Mouse (Mus musculus) embryonic facial prominence, embryonic 11.5 days (tissue): ENCODE results near the gene Zbtb11. TPM values are rescaled to one million over a fixed set of nuclear protein-coding genes. Genes with fewer than 3 reads are reported as not detected.
"Not testable (repeated sequence)": the region's sequence is repeated elsewhere in the genome, so short reads cannot be mapped to it uniquely, and the experiment has no call there.

Source experiments
- ATAC-seq: fragments of 200-750 bp; cut with Nextera tagmentation; replicated peaks from 2 replicates; pipeline ENCODE4 v1.8.0; 2017; ENCODE audit warnings: low read depth; ENCODE audit not compliant: insufficient number of reproducible peaks, low FRiP score, low TSS enrichment
- DNase-seq: peaks from one replicate; pipeline ENCODE4 v3.0.0-alpha.2; 2015; ENCODE audit warnings: low spot score
- H3K27ac ChIP-seq: fragments of 300-500 bp; sonication (generic); replicated peaks from 2 replicates; pipeline ENCODE4 v1.5.1; 2014; ENCODE audit warnings: mild to moderate bottlenecking, low read depth, low read length, control low read depth
- H3K27me3 ChIP-seq: fragments of 300-500 bp; sonication (generic); 2 replicates; pipeline ENCODE4 v1.6.1; 2014; ENCODE audit warnings: mild to moderate bottlenecking, low read length, moderate library complexity, mixed read lengths; ENCODE audit not compliant: control insufficient read depth, insufficient read depth
- H3K36me3 ChIP-seq: fragments of 300-500 bp; sonication (generic); replicated peaks from 2 replicates; pipeline ENCODE4 v1.6.1; 2014; ENCODE audit warnings: low read depth, mild to moderate bottlenecking, low read length, moderate library complexity, mixed read lengths; ENCODE audit not compliant: control insufficient read depth, insufficient read depth
- H3K4me1 ChIP-seq: fragments of 300-500 bp; sonication (generic); 2 replicates; pipeline ENCODE4 v1.6.1; 2014; ENCODE audit warnings: low read length, mixed read lengths; ENCODE audit not compliant: control insufficient read depth, insufficient read depth
- H3K4me2 ChIP-seq: fragments of 300-500 bp; sonication (generic); 2 replicates; pipeline ENCODE4 v1.6.1; 2014; ENCODE audit warnings: low read depth, mild to moderate bottlenecking, control low read depth, low read length, moderate library complexity
- H3K4me3 ChIP-seq: fragments of 300-500 bp; sonication (generic); 2 replicates; pipeline ENCODE4 v1.5.1; 2014; ENCODE audit warnings: low read depth, low read length, control low read depth
- H3K9ac ChIP-seq: fragments of 300-500 bp; sonication (generic); replicated peaks from 2 replicates; pipeline ENCODE4 v1.6.1; 2014; ENCODE audit warnings: mild to moderate bottlenecking, control low read depth, low read length
- H3K9me3 ChIP-seq: fragments of 300-500 bp; sonication (generic); replicated peaks from 2 replicates; pipeline ENCODE4 v1.6.1; 2016; ENCODE audit warnings: mild to moderate bottlenecking, low read length, inconsistent platforms, mixed read lengths; ENCODE audit not compliant: control insufficient read depth
- WGBS: fragments of 180-500 bp; shearing (Covaris S2); extraction: QIAGEN DNeasy Blood & Tissue Kit; methylation state at CpG from one replicate; pipeline ENCODE4 v1.1.7; 2014; 5-methylcytosine and 5-hydroxymethylcytosine counted together
- polyA plus RNA-seq: library from polyadenylated mRNA; unstranded; fragments of >200 nt; fragmentation: Nextera tagmentation; extraction: Ambion mirVana; gene quantifications from 2 replicates; pipeline ENCODE4 v1.2.1, GENCODE M21; 2014

Gene Zbtb11
- polyA plus RNA-seq, 1 experiment from 2014 or later, result 19.0 TPM

GRCm38 (mm10) chr16:56036501-56036900 lies 62.8 kb downstream of the Zbtb11 start:
- no peak for DNase-seq
- 64% methylated on average over 6 of the region's 6 CpGs for WGBS

GRCm38 (mm10) chr16:56037138-56038010 lies 63.7 kb downstream of the Zbtb11 start, which contains the start of gene Trmt10c:
Gene Trmt10c, minus strand, starts transcription at chr16:56037819.
- no peaks in the 10 kb centered on the region for H3K9me3 ChIP-seq
- WGBS, result under 1% methylated on average over 50 of the region's 63 CpGs
- no peaks in the 10 kb centered on the region; the same call in 1 of the 2 replicates for H3K36me3 ChIP-seq
- peak within 1 kb of the TSS; percentile 67 for H3K4me2 ChIP-seq
- DNase-seq (peak; percentile 93), ATAC-seq (peak; percentile 99)
- no peaks in the 10 kb centered on the region for H3K27me3 ChIP-seq
- H3K9ac ChIP-seq, result peak within 1 kb of the TSS; percentile 96
- H3K4me1 ChIP-seq, result no peaks in the 10 kb centered on the region
- H3K4me3 ChIP-seq, result peak within 1 kb of the TSS; percentile 87
- H3K27ac ChIP-seq, result peak within 1 kb of the TSS; percentile 79

More at GRCm38 (mm10) chr16:56036501-56036900, 62.8 kb downstream of the Zbtb11 start:
- no peak for ATAC-seq
- H3K9ac ChIP-seq, result peak overlapping the region; percentile 46
- no peaks in the 10 kb centered on the region for H3K9me3 ChIP-seq
- H3K4me3 ChIP-seq, result peak overlapping the region; percentile 87
- H3K4me1 ChIP-seq, result no peaks in the 10 kb centered on the region
- peak overlapping the region; percentile 67 for H3K4me2 ChIP-seq
- no peak overlapping the region for H3K27ac ChIP-seq
- no peaks in the 10 kb centered on the region; the same call in 1 of the 2 replicates for H3K36me3 ChIP-seq
- H3K27me3 ChIP-seq, result no peaks in the 10 kb centered on the region

- no peaks in the 10 kb centered on the region for H3K4me1 ChIP-seq
- H3K27me3 ChIP-seq, result no peaks in the 10 kb centered on the region
- DNase-seq (no peak), ATAC-seq (peak; percentile 60)
- no peaks in the 10 kb centered on the region for H3K9me3 ChIP-seq
- H3K4me3 ChIP-seq, result peak overlapping the region; percentile 87
- peak overlapping the region; percentile 96 for H3K9ac ChIP-seq
- no peaks in the 10 kb centered on the region; the same call in 1 of the 2 replicates for H3K36me3 ChIP-seq
- H3K27ac ChIP-seq, result peak overlapping the region; percentile 79
- WGBS, result 33% methylated on average over 8 of the region's 8 CpGs
- peak overlapping the region; percentile 67 for H3K4me2 ChIP-seq
These were observed 64.4 kb downstream of the Zbtb11 start for GRCm38 (mm10) chr16:56038090-56038489.

- no CpG with 5 or more reads among the region's 4 CpGs for WGBS
- H3K36me3 ChIP-seq, DNase-seq: not testable (repeated sequence)
These were observed 74.4 kb downstream of the Zbtb11 start, which contains the start of gene Senp7 for GRCm38 (mm10) chr16:56048038-56048437. Gene Senp7, plus strand, starts transcription at chr16:56048338.

GRCm38 (mm10) chr16:56055911-56056310 lies 82.2 kb downstream of the Zbtb11 start:
- no peak overlapping the region for H3K9ac ChIP-seq
- ATAC-seq (no peak), DNase-seq (no peak)
- no peaks in the 10 kb centered on the region for H3K36me3 ChIP-seq
- H3K4me1 ChIP-seq, result no peaks in the 10 kb centered on the region
- no peak overlapping the region for H3K4me3 ChIP-seq
- H3K9me3 ChIP-seq, result no peaks in the 10 kb centered on the region
- H3K27me3 ChIP-seq, result no peaks in the 10 kb centered on the region
- H3K27ac ChIP-seq, result no peak overlapping the region
- no peak overlapping the region for H3K4me2 ChIP-seq
- 76% methylated on average over 3 of the region's 3 CpGs for WGBS

More at GRCm38 (mm10) chr16:56048038-56048437, 74.4 kb downstream of the Zbtb11 start, which contains the start of gene Senp7:
- not testable (repeated sequence) for H3K4me2 ChIP-seq, ATAC-seq, H3K4me1 ChIP-seq, H3K4me3 ChIP-seq, H3K9me3 ChIP-seq, H3K27ac ChIP-seq, H3K9ac ChIP-seq, H3K27me3 ChIP-seq

- H3K9me3 ChIP-seq, result no peaks in the 10 kb centered on the region
- H3K27ac ChIP-seq, result no peak overlapping the region
- no peak overlapping the region for H3K4me3 ChIP-seq
- DNase-seq (peak; percentile 18), ATAC-seq (peak; percentile 81)
- no peaks in the 10 kb centered on the region for H3K4me1 ChIP-seq
- no peak overlapping the region for H3K4me2 ChIP-seq
- WGBS, result 52% methylated on average over 7 of the region's 7 CpGs
- no peak overlapping the region for H3K9ac ChIP-seq
- H3K36me3 ChIP-seq, result no peaks in the 10 kb centered on the region
- H3K27me3 ChIP-seq, result no peaks in the 10 kb centered on the region
These were observed 83.4 kb downstream of the Zbtb11 start for GRCm38 (mm10) chr16:56056944-56057590.

- Histone ChIP-seq H3K4me3 (no peak overlapping the region), H3K27ac (no peak overlapping the region), H3K36me3 (no peaks in the 10 kb centered on the region), H3K9ac (no peak overlapping the region), H3K9me3 (no peaks in the 10 kb centered on the region), H3K27me3 (no peaks in the 10 kb centered on the region), H3K4me1 (no peaks in the 10 kb centered on the region), H3K4me2 (no peak overlapping the region)
- 78% methylated on average over 10 of the region's 10 CpGs for WGBS
- DNase-seq (no peak), ATAC-seq (no peak)
These were observed 84.5 kb downstream of the Zbtb11 start for GRCm38 (mm10) chr16:56058151-56058550.
